Mouse (Mus musculus) inflammation-experienced regulatory T-cells, adult 6 months (primary cell): Measurements from ENCODE around the gene Aven. TPM values are rescaled to one million over a fixed set of nuclear protein-coding genes. Genes with fewer than 3 reads are reported as not detected.

Experiments used
- ATAC-seq: one replicate; pipeline ENCODE4 v1.8.0; 2017
- polyA plus RNA-seq, 3 experiments: library from polyadenylated mRNA; unstranded; fragments of 100-300 nt; shearing (Covaris generic); gene quantifications; one replicate each; pipeline ENCODE4 v1.2.1; 2017

Gene Aven
- polyA plus RNA-seq, 3 experiments from 2014 or later = 7.2 to 22.2 (median 12.3) TPM

DNA sequence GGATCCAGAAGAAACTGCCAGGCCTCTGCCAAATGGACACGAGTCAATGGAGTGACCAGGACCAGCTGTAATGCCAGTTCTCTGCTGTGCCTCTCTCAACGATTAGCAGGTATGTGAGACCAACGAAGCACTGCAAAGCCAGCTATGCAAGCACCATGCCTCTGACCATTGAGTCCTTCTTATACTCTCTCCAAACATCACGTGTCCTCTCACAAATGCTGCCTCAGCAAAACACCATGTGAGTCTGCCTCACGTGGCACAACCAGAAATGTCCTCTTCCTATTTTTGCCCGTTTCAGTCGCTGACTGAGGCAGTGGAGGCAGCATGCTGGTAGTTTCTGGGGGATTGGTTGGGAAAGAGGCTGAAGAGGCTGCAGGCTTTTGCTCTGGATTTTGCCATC, 68.8 kb downstream of the Aven start:
- ATAC-seq = no peak

DNA sequence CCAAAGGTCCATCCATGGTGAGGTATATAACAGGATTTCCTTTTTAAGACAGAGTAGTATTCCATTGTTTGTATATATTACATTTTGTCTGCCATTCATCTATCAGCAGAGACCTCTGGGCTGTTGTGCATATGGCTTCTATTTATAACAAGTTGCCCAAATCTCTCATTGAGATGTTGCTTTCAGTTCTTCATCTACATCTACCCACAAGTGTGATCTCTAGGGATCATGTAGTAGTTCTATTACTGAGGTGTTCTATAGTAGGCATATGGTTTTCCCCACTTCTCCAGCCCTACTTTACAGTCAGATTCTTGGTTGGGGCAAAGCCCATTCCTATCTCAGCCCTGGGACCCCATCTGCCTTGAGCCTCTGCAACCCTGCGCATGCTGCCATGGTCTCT, 72.3 kb downstream of the Aven start:
- ATAC-seq = no peak

GRCm38 (mm10) chr2:112566290-112567085, 73.7 kb downstream of the Aven start:
- ATAC-seq = no peak

DNA sequence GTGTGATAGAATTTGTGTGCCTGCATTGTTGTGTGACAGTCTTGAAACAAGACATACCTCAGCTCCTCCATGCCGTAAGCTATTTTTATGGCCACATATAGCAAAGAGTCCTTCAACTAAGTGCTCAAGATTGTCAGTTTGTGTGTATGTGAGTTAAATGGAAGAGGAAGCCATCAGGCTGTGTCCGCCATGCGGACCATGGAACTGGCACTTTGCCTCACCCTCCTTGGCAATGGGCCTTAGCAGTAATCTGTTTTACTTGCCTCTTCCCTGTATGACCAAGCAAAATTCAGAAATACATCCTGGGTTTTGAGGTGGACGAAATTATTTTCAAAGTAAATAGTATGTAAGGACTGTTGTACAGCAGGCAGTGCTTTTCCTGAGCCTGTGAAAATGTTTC, 75.0 kb downstream of the Aven start:
- no peak for ATAC-seq

- ATAC-seq = no peak
Measured at GRCm38 (mm10) chr2:112590985-112591384, 98.2 kb downstream of the Aven start.

GRCm38 (mm10) chr2:112591451-112591871, 98.7 kb downstream of the Aven start:
- no peak for ATAC-seq

GRCm38 (mm10) chr2:112593322-112593721, 100.6 kb downstream of the Aven start:
- ATAC-seq = no peak

GRCm38 (mm10) chr2:112593781-112594180, 101.0 kb downstream of the Aven start:
- ATAC-seq = no peak

GRCm38 (mm10) chr2:112595807-112596206, 103.0 kb downstream of the Aven start:
- ATAC-seq = no peak

- ATAC-seq = no peak
Measured at GRCm38 (mm10) chr2:112596415-112596814, 103.7 kb downstream of the Aven start.

DNA sequence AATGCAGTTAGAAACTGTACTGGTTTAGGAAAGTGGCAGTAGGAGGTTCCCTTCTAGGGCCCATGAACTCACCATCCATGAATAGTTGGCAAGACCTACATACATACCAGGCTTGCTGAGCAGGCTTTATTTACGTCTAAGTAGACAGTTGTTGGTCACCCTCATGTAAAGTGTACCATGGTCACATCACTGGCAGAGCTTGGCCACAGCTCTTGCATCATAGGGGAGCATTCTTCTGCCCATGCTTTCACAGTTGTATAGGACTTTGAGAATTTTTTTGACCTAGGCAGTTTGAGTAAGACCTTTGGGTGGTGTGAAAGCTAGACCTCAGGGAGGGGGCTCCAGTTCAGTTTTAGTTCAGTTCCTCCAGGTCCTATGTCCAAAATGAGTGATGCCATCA, 104.3 kb downstream of the Aven start:
- no peak for ATAC-seq

DNA sequence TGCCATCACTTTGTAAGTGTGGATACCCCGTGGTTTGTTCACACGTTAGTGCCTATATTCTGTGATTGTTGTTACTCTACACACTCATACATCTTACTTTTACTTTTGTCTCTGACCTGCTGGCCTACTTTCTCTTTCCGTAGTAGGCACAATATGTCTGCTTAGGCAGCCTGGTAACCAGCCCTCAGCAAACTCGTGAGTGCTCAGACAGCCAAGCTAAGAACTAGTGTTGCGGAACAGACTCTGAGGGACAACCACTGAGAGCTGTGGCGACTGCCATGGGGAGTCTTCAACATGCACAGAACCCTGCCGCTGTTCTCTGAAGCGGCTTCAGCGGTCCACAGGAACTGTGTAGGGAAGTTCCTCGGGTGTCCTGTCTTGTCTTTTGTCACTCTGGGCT, 107.5 kb downstream of the Aven start:
- peak; percentile 56 for ATAC-seq

DNA sequence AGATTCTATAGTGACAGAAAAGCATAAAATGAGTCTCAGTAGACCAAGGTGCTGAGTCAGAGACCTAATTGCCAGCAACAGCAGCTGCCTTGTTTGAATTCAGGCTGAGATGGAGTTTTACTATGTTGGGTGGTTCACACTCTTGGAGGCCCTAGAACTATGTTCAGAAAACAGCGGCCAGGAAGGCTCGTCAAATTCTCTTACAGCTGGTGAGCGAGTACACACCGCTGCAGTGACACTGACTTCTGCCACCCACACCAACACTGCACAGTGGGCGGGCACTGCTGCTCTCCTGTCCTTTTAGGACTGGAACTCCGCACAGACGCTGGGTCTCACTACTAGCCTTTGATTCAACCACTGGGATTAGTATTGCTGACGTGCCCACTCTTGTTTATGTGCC, 109.7 kb downstream of the Aven start:
- no peak for ATAC-seq

- no peak for ATAC-seq
Measured at GRCm38 (mm10) chr2:112606536-112606935, 113.8 kb downstream of the Aven start.

DNA sequence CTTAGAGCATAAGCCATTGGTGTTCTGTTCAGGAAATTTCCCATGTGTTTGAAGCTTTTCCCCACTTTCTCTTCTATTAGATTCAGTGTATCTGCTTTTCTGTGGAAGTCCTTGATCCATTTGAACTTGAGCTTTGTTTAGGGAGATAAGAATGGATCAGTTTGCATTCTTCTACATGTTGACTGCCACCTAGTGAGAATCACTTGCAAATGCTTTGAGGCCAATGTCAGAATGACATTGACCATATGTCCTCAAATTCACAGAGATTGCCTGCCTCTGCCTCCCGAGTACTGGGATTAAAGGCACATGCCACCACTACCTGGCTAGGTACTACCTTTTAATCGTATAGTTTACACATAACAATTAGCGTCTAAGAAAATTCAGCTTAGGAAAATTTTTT, 119.9 kb downstream of the Aven start:
- peak; percentile 67 for ATAC-seq

GRCm38 (mm10) chr2:112614375-112614774, 121.6 kb downstream of the Aven start:
- ATAC-seq = no peak

- ATAC-seq = no peak
Measured at GRCm38 (mm10) chr2:112617206-112617605, 124.4 kb downstream of the Aven start.

DNA sequence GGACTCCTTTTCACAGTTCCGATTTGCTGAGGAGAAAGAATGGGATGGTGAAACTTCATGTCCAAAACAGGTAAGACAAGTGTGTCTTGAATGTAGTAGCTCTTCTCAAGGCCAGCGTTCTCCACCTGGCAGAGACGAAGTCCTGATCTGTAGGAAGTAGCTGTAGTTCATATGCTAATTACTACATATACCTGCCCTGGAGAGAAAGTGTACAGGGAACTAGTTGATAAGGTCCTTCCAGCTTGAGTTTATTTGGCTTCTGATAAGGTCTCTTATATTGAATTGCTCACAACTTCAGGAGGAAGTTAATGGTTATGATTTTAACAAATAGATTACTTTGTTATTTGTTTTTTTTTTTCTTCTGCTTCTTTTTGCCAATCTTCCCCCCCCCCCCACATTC, 132.4 kb downstream of the Aven start:
- ATAC-seq = no peak

- no peak for ATAC-seq
Measured at GRCm38 (mm10) chr2:112630669-112631068, 137.9 kb downstream of the Aven start.

- no peak for ATAC-seq
Measured at GRCm38 (mm10) chr2:112632536-112632935, 139.8 kb downstream of the Aven start.

- no peak for ATAC-seq
Measured at GRCm38 (mm10) chr2:112637206-112637605, 144.4 kb downstream of the Aven start.

DNA sequence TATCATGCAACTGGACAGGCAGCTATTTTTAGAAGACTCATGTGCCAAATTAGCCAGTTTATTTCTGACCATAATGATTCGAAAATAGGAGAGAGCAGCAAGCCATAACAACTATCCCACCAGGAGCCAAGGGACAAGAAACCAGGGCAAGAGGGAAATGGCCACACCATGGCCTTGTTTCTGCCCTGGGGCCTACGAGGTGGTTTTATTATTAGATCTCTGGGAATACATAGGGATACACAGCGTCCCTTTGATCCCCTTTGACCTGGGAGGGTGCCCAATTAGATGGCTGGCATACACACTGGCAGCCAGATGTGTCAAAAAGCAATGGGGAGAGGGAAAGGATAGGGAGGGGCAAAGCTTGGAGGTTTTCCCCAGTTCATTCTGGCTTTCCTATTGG, 161.1 kb downstream of the Aven start:
- ATAC-seq = no peak

- peak; percentile 52 for ATAC-seq
Measured at GRCm38 (mm10) chr2:112656131-112656530, 163.4 kb downstream of the Aven start.

- no peak for ATAC-seq
Measured at GRCm38 (mm10) chr2:112669461-112669860, 176.7 kb downstream of the Aven start.

- no peak for ATAC-seq
Measured at GRCm38 (mm10) chr2:112676175-112676574, 183.4 kb downstream of the Aven start.
